Mouse (Mus musculus): Measurements from ENCODE around the gene BC024063. TPM values are rescaled to one million over a fixed set of nuclear protein-coding genes. Genes with fewer than 3 reads are reported as not detected.

BC024063 gene
- polyA plus RNA-seq, 1 experiment from 2014 or later = 10.3 TPM

GRCm38 (mm10) chr10:82145282-82145681, 62.1 kb downstream of the BC024063 start:
- WGBS = 94% methylated on average over 1 of the region's 1 CpGs
- Histone ChIP-seq H3K9me3 (replicated peaks; ENCODE audit: control insufficient read depth, low read length) (peaks cover 38% of the 10 kb centered on the region), H3K4me3 (ENCODE audit: low read depth, low read length) (no peak overlapping the region)

GRCm38 (mm10) chr10:82147571-82147970, 64.4 kb downstream of the BC024063 start:
- 79% methylated on average over 4 of the region's 4 CpGs for WGBS
- Histone ChIP-seq H3K4me2 (ENCODE audit: low read length) (no peak overlapping the region), H3K27me3 (replicated peaks; ENCODE audit: control insufficient read depth, insufficient read depth, low read length) (no peaks in the 10 kb centered on the region), H3K4me3 (ENCODE audit: low read depth, low read length) (no peak overlapping the region), H3K27ac (ENCODE audit: low read depth, low read length) (no peak overlapping the region), H3K9me3 (replicated peaks; ENCODE audit: control insufficient read depth, low read length) (peaks cover 57% of the 10 kb centered on the region), H3K9ac (ENCODE audit: low read length) (no peak overlapping the region), H3K36me3 (ENCODE audit: control insufficient read depth, insufficient read depth, low read length) (peaks cover 31% of the 10 kb centered on the region), H3K4me1 (ENCODE audit: control insufficient read depth, insufficient read depth, low read length) (no peaks in the 10 kb centered on the region)
- no peak for ATAC-seq
- no peak for DNase-seq (ENCODE audit: low spot score)

More at GRCm38 (mm10) chr10:82145282-82145681, 62.1 kb downstream of the BC024063 start:
- Histone ChIP-seq H3K9ac (ENCODE audit: low read length) (no peak overlapping the region), H3K27me3 (replicated peaks; ENCODE audit: control insufficient read depth, insufficient read depth, low read length) (no peaks in the 10 kb centered on the region), H3K36me3 (ENCODE audit: control insufficient read depth, insufficient read depth, low read length) (peaks cover 12% of the 10 kb centered on the region), H3K27ac (ENCODE audit: low read depth, low read length) (no peak overlapping the region), H3K4me2 (ENCODE audit: low read length) (no peak overlapping the region), H3K4me1 (ENCODE audit: control insufficient read depth, insufficient read depth, low read length) (no peaks in the 10 kb centered on the region)
- DNase-seq (ENCODE audit: low spot score) (no peak), ATAC-seq (no peak)

Other genes with a start within 250 kb of the BC024063 start
- 12.8 and 15.7 TPM in 2 replicates for gene Gm32687, start 219.4 kb upstream of the BC024063 start, polyA plus RNA-seq (2014; fragmentation: Nextera tagmentation; extraction: Ambion mirVana)
- gene Zfp781, start 152.9 kb upstream of the BC024063 start, polyA plus RNA-seq (2014; fragmentation: Nextera tagmentation; extraction: Ambion mirVana) = 10.4 and 10.9 TPM in 2 replicates
- gene Zfp873, start 35.2 kb upstream of the BC024063 start, polyA plus RNA-seq (2014; fragmentation: Nextera tagmentation; extraction: Ambion mirVana) = 14.5 and 16.2 TPM in 2 replicates
- 8.6 and 9.9 TPM in 2 replicates for gene AU041133, start 44.7 kb downstream of the BC024063 start, polyA plus RNA-seq (2014; fragmentation: Nextera tagmentation; extraction: Ambion mirVana)
- gene Zfp938, start 157.9 kb downstream of the BC024063 start, polyA plus RNA-seq (2014; fragmentation: Nextera tagmentation; extraction: Ambion mirVana) = 20.0 and 23.8 TPM in 2 replicates
- gene 4932415D10Rik, start 233.2 kb downstream of the BC024063 start, polyA plus RNA-seq (2014; fragmentation: Nextera tagmentation; extraction: Ambion mirVana) = not detected in 2 replicates

Data from forebrain, embryonic 14.5 days (tissue).